Mouse (Mus musculus) E14TG2a.4 (cell line): ENCODE results near the gene Rnf43.
A peak's percentile ranks its signal among the peaks of the same experiment; 100 is the strongest.

ENCODE experiments used
- H3K27me3 ChIP-seq: 2 replicates; pipeline ENCODE4 v1.6.1; 2014; ENCODE audit warnings: low read length, control low read depth; ENCODE audit not compliant: insufficient read depth
- H3K36me3 ChIP-seq: 2 replicates; pipeline ENCODE4 v1.6.1; 2014; ENCODE audit warnings: low read length, control low read depth; ENCODE audit not compliant: insufficient read depth
- H3K4me1 ChIP-seq: replicated peaks from 2 replicates; pipeline ENCODE4 v1.6.1; 2014; ENCODE audit warnings: low read depth, low read length, control low read depth
- H3K4me3 ChIP-seq: replicated peaks from 2 replicates; pipeline ENCODE4 v1.5.1; 2014; ENCODE audit warnings: mild to moderate bottlenecking, low read length
- H3K9me3 ChIP-seq: 2 replicates; pipeline ENCODE4 v1.6.1; 2014; ENCODE audit warnings: low read length, control low read depth
- CTCF ChIP-seq: conservative IDR thresholded peaks from 2 replicates; pipeline ENCODE4 v1.5.1; 2014; ENCODE audit warnings: low read length
- NANOG ChIP-seq: IDR thresholded peaks from 2 replicates; pipeline ENCODE4 v1.6.1; 2014; ENCODE audit warnings: borderline replicate concordance, low read length, mixed read lengths
- POU5F1 ChIP-seq: IDR thresholded peaks from 2 replicates; pipeline ENCODE4 v1.6.1; 2014; ENCODE audit warnings: low read length, borderline replicate concordance

Rnf43 gene

GRCm38 (mm10) chr11:87709513-87710261 lies 47.2 kb downstream of the Rnf43 start:
- H3K4me1 ChIP-seq = peaks cover 57% of the 10 kb centered on the region
- no peaks in the 10 kb centered on the region for H3K36me3 ChIP-seq
- no peaks in the 10 kb centered on the region for H3K9me3 ChIP-seq
- peaks cover 67% of the 10 kb centered on the region for H3K27me3 ChIP-seq
- TF ChIP-seq NANOG (no peak), CTCF (no peak), POU5F1 (no peak)
- H3K4me3 ChIP-seq = peak overlapping the region; percentile 68

GRCm38 (mm10) chr11:87710262-87710615 lies 47.7 kb downstream of the Rnf43 start:
- peaks cover 57% of the 10 kb centered on the region for H3K4me1 ChIP-seq
- no peaks in the 10 kb centered on the region for H3K36me3 ChIP-seq
- peak overlapping the region; percentile 68 for H3K4me3 ChIP-seq
- no peaks in the 10 kb centered on the region for H3K9me3 ChIP-seq
- peaks cover 69% of the 10 kb centered on the region for H3K27me3 ChIP-seq
- TF ChIP-seq POU5F1 (no peak), NANOG (no peak), CTCF (no peak)

DNA sequence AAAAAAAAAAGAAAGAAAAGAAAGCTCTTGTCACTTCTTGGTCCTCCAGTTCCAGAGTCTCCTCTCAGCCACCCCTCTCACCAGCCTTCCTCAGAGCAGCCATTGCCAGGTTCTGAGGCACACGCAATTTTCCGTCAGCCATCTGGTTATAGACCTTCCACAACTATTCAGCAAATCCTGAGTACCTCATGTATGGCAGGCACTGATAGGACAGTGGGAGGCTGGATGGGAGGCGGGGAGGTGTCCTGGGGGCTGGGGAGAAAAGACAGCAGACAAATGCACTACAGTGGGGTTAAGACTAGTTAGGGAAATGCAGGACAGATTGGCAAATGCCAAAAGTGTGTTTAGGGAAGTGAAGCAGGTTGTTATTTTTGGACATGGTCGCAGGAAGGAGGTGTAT lies 49.7 kb downstream of the Rnf43 start:
- Histone ChIP-seq H3K9me3 (no peaks in the 10 kb centered on the region), H3K4me1 (peaks cover 48% of the 10 kb centered on the region), H3K27me3 (peaks cover 69% of the 10 kb centered on the region), H3K36me3 (no peaks in the 10 kb centered on the region), H3K4me3 (no peak overlapping the region)
- TF ChIP-seq POU5F1 (no peak), NANOG (no peak), CTCF (no peak)

DNA sequence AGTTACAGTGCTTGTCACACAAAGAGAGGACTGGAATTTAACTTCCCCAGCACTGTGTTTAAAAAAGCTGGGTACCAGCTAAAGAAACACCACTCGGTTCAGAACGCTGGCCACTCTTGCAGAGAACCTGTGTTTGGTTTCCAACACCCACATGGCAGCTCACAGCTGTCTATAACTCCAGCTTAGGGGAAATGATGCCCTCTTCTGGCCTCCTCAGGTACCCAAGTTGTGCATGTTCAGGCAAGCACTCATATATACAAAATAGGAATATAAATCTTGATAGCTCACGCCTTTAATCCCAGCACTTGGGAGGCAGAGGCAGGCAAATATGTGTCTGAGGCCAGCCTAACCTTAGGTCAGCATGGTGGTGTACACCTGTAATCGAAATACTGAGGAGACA lies 53.5 kb downstream of the Rnf43 start:
- H3K4me3 ChIP-seq = no peak overlapping the region
- peaks cover 63% of the 10 kb centered on the region for H3K27me3 ChIP-seq
- TF ChIP-seq CTCF = no peak
- no peak for TF ChIP-seq POU5F1
- TF ChIP-seq NANOG = no peak
- H3K4me1 ChIP-seq = peaks cover 31% of the 10 kb centered on the region
- H3K9me3 ChIP-seq = no peaks in the 10 kb centered on the region
- no peaks in the 10 kb centered on the region for H3K36me3 ChIP-seq

GRCm38 (mm10) chr11:87719526-87719925 lies 57.0 kb downstream of the Rnf43 start:
- no peaks in the 10 kb centered on the region for H3K36me3 ChIP-seq
- no peaks in the 10 kb centered on the region for H3K9me3 ChIP-seq
- H3K27me3 ChIP-seq = peaks cover 50% of the 10 kb centered on the region
- peaks cover 22% of the 10 kb centered on the region for H3K4me1 ChIP-seq
- no peak overlapping the region for H3K4me3 ChIP-seq
- TF ChIP-seq POU5F1 (no peak), CTCF (no peak), NANOG (no peak)

GRCm38 (mm10) chr11:87720324-87720723 lies 57.8 kb downstream of the Rnf43 start:
- TF ChIP-seq POU5F1 (no peak), CTCF (peak; percentile 21; the same call in 1 of the 2 replicates)
- Histone ChIP-seq H3K9me3 (no peaks in the 10 kb centered on the region), H3K4me1 (peaks cover 22% of the 10 kb centered on the region), H3K36me3 (no peaks in the 10 kb centered on the region), H3K27me3 (peaks cover 50% of the 10 kb centered on the region), H3K4me3 (peak overlapping the region; percentile 54)

DNA sequence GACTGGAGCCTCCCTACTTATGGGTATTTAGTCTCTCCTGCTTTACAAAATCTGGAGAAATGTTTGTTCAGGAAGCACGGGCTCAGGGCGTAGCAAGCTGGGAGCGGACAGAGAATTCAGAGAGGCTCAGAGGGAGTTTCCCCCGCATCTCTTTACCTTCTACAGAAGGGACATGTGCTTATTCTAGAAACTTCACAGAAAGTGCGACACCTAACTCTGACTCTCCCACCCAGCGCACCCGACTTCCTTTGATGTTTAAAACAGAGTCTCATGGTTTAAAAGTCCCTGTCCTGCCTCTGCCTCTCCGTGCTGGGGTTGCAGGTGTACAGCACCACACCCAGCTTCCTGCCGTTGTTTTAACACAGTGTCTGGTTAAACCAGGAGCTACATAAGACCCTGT lies 58.3 kb downstream of the Rnf43 start:
- Histone ChIP-seq H3K9me3 (no peaks in the 10 kb centered on the region), H3K36me3 (no peaks in the 10 kb centered on the region), H3K27me3 (peaks cover 49% of the 10 kb centered on the region), H3K4me3 (peak overlapping the region; percentile 54), H3K4me1 (peaks cover 23% of the 10 kb centered on the region)
- TF ChIP-seq CTCF (no peak), NANOG (no peak), POU5F1 (no peak)

DNA sequence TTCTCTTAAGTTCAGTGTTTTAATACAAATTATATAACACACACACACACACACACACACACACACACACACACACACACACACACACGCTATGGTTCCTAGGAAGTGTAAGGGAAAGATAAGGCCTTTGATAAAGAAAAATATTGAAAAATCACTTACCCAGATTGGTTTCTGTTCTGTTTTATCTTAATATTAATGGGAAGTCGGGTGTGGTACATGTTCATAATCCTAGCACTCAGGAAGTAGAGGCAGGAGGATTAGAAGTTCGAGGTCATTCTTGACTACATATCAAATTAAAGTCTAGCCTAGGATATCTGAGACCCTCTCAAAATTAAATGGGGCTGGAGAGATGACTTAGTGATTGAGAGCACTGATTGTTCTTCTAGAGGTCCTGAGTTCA lies 59.6 kb downstream of the Rnf43 start:
- H3K36me3 ChIP-seq = no peaks in the 10 kb centered on the region
- H3K9me3 ChIP-seq = no peaks in the 10 kb centered on the region
- TF ChIP-seq NANOG (no peak), POU5F1 (no peak), CTCF (no peak)
- H3K27me3 ChIP-seq = peaks cover 54% of the 10 kb centered on the region
- peaks cover 36% of the 10 kb centered on the region for H3K4me1 ChIP-seq
- no peak overlapping the region for H3K4me3 ChIP-seq

DNA sequence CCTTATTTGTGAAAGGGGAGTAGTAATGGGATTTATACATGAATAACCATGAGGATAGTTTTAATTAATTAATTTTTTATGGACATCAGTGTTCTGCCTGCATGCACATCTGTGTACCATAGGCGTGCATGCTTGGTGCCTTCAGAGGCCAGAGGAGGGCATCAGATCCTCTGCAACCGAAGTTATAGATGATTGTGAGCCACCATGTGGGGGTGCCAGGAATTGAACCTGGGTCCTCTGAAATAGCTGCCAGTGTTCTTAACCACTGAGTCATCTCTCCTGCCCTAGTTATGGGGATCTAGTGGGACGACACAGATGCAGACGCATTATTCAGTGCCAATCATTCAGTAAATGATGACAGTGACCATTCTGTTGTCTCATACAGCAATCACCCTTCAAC lies 60.4 kb downstream of the Rnf43 start:
- H3K27me3 ChIP-seq = peaks cover 58% of the 10 kb centered on the region
- no peaks in the 10 kb centered on the region for H3K9me3 ChIP-seq
- no peaks in the 10 kb centered on the region for H3K36me3 ChIP-seq
- peaks cover 41% of the 10 kb centered on the region for H3K4me1 ChIP-seq
- H3K4me3 ChIP-seq = no peak overlapping the region
- TF ChIP-seq CTCF = no peak; the same call in 1 of the 2 replicates
- TF ChIP-seq POU5F1 = no peak
- TF ChIP-seq NANOG = no peak
